Mouse (Mus musculus) kidney, adult 18-20 months (tissue): ENCODE results near the gene Fto.
A peak's percentile ranks its signal among the peaks of the same experiment; 100 is the strongest.

Experiments used
- DNase-seq: peaks from one replicate; pipeline ENCODE4 v3.0.0; 2021

The Fto gene

GRCm38 (mm10) chr8:91538109-91538508 is 224.8 kb downstream of the Fto start:
- no peak for DNase-seq

- no peak for DNase-seq
Measured at GRCm38 (mm10) chr8:91538892-91539291, 225.6 kb downstream of the Fto start.

- no peak for DNase-seq
Measured at GRCm38 (mm10) chr8:91539586-91539985, 226.3 kb downstream of the Fto start.

- DNase-seq = no peak
Measured at GRCm38 (mm10) chr8:91541229-91541628, 227.9 kb downstream of the Fto start.

GRCm38 (mm10) chr8:91545561-91545960 is 232.2 kb downstream of the Fto start:
- no peak for DNase-seq

GRCm38 (mm10) chr8:91546599-91546998 is 233.3 kb downstream of the Fto start:
- no peak for DNase-seq

GRCm38 (mm10) chr8:91550131-91550530 is 236.8 kb downstream of the Fto start:
- DNase-seq = no peak

- no peak for DNase-seq
Measured at GRCm38 (mm10) chr8:91551166-91551765, 237.9 kb downstream of the Fto start.

GRCm38 (mm10) chr8:91551775-91552538 is 238.6 kb downstream of the Fto start:
- DNase-seq = no peak

- no peak for DNase-seq
Measured at GRCm38 (mm10) chr8:91552635-91553034, 239.3 kb downstream of the Fto start.

- no peak for DNase-seq
Measured at GRCm38 (mm10) chr8:91553387-91553786, 240.1 kb downstream of the Fto start.

GRCm38 (mm10) chr8:91557041-91557587 is 243.8 kb downstream of the Fto start:
- no peak for DNase-seq

- no peak for DNase-seq
Measured at GRCm38 (mm10) chr8:91558408-91558807, 245.1 kb downstream of the Fto start.

- DNase-seq = no peak
Measured at GRCm38 (mm10) chr8:91560017-91560591, 246.8 kb downstream of the Fto start.

GRCm38 (mm10) chr8:91561241-91561640 is 247.9 kb downstream of the Fto start:
- no peak for DNase-seq

GRCm38 (mm10) chr8:91562600-91562999 is 249.3 kb downstream of the Fto start:
- no peak for DNase-seq

GRCm38 (mm10) chr8:91563326-91563725 is 250.0 kb downstream of the Fto start:
- no peak for DNase-seq

GRCm38 (mm10) chr8:91565869-91566502 is 252.7 kb downstream of the Fto start:
- DNase-seq = no peak

GRCm38 (mm10) chr8:91566503-91566869 is 253.2 kb downstream of the Fto start:
- no peak for DNase-seq

- no peak for DNase-seq
Measured at GRCm38 (mm10) chr8:91569874-91570273, 256.5 kb downstream of the Fto start.

GRCm38 (mm10) chr8:91570809-91571208 is 257.5 kb downstream of the Fto start:
- DNase-seq = peak; percentile 23

GRCm38 (mm10) chr8:91571978-91572377 is 258.7 kb downstream of the Fto start:
- DNase-seq = no peak

GRCm38 (mm10) chr8:91572630-91573029 is 259.3 kb downstream of the Fto start:
- peak; percentile 58 for DNase-seq

- DNase-seq = no peak
Measured at GRCm38 (mm10) chr8:91575576-91575975, 262.3 kb downstream of the Fto start.
